Mouse (Mus musculus): ENCODE results near the gene Aunip. TPM values are rescaled to one million over a fixed set of nuclear protein-coding genes. Genes with fewer than 3 reads are reported as not detected.
"Not testable (repeated sequence)": the region's sequence is repeated elsewhere in the genome, so short reads cannot be mapped to it uniquely, and the experiment has no call there.

Gene Aunip
- total RNA-seq, 2 experiments from 2014 or later, result 24.2 to 25.6 TPM

DNA sequence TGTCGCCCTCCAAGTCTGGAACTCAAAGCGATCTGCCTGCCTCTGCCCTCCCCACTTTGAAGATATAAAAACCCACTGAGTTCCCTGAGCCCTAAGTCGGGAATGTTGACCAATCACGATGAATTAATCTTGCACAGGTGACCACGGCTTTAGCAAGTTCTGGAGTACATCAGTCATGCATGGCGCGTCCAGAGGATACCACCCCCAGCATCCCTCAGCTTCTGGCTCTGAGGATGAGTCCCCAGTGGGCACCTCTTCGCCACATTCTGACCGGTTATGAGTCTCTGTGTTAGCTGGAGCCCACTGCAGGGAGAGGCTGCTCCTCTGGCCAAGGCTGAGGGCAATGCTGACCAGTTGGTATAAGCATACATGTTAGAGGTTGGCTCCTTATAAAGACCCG is 26.6 kb upstream of the Aunip start:
- ATAC-seq (replicated peaks; ENCODE audit: poor library complexity, severe bottlenecking), result no peak

DNA sequence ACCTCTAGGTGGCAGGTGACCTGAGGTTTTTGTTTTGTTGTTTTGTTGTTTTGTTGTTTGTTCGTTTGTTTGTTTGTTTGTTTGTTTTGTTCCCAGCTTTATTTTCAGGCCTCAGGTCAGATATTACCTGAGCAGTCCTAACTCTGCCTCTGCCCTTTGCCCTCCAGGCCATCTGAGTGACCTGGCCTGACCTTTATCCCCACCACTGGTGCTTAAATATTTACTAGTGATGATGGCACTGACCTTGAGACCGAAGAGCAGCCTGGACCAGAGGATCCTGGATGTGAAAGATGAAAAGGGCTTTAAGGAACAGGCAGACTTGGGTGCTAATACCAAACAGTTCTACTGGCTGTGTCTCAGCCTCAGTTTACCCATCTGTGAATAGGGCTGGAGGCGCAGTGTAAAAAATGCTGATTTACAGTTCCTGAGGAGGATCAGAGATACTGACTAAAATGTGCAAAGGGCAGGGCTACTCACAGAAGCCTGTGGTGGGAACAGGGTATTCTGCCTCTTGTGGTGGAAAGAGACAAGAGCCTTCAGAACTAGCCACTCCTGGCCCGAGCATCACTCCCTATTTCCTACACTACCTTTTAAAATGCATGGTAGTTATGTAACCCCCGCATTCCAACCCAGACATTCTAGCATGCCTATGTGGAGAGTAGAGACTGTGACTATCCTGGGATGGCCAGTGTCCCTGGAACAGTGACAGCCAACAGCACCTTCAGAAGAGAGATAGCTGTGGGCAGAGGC is 25.5 kb upstream of the Aunip start:
- no peak for ATAC-seq (replicated peaks; ENCODE audit: poor library complexity, severe bottlenecking)

DNA sequence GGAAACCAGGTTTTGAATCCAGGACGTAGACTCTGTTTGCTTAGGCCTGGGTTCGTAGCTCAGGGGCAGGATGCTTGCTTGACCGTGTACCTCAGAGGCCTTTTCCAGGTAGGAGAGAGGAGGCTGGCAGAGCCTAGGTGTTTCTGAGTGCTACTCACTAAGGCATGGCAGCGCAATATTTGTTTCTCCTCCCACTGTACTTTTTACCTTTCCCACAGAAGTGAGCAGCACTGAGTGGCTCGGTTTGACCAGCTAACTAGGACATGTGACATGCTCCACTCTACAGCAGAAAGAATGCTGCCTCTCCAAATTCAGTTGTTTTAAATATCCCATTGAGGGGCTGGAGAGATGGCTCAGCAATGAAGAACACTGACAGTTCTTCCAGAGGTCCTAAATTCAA is 22.6 kb upstream of the Aunip start:
- no peak for ATAC-seq (replicated peaks; ENCODE audit: poor library complexity, severe bottlenecking)

DNA sequence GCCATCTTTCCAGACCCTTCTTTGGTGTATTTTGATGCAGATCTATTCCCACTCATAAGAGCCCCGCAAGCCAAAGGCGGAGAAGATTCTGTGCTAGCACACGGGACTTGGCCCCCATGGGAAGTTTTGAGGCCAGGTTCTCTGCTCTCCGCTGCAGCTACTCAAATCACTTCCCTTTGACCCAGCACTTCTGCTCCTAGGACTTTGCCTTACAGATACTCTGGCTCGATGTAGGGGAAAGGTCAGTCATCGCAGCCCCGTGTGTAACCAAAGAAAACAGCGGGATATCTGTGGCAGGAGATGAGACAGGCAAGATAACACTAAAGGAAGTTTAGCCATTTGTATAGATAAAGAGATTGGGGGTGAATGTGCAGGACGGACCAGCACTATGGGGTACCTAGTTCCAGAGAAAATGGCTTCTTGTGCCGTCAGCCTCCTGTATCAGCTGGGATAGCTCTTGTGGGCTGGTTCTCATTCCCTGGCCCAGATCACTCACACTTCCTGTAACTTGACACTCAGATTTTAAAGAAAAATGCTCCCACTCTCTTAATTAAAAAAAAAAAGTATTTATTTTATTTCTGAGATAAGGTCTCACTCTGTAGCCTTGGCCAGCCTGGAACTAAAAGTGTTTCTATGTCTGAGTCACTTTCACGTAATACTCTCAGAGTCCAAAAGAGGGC is 20.7 kb upstream of the Aunip start:
- no peak for ATAC-seq (replicated peaks; ENCODE audit: poor library complexity, severe bottlenecking)

DNA sequence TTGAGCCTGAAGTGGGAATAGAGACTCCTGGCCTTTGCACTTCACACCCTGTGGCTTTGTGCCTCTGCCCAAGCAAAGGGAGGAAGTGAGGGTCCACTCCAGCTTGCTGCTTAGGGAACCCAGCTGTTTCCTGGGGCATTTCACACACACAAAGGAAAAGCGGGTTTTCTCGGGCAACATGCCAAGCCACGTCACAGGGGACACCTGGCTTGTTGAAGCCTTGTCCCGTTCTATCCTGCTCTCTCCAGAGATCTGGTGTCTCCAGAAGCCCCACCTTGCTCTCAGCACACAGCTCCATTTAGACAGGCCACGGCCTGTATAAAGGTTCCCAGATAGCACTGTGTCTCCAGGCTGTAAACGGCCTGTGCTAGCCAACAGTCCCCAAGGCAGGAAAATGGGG is 19.1 kb upstream of the Aunip start:
- peak; percentile 31 for ATAC-seq (replicated peaks; ENCODE audit: poor library complexity, severe bottlenecking)

DNA sequence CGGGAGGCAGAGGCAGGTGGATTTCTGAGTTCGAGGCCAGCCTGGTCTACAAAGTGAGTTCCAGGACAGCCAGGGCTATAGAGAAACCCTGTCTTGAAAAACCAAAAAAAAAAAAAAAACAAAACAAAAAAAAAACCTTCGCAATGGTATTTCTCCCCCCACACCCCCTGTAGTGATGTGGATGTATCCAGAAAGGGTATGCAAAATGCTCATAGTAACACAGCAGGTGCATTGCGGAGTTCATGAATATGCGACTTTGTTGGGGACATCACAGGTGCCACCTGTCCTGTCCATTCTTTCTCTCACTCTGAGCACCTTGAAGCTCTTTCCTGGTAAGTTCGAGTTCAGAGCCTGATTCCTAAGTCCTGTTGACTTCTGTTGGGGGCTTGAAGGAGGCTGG is 16.6 kb upstream of the Aunip start:
- ATAC-seq (replicated peaks; ENCODE audit: poor library complexity, severe bottlenecking), result not testable (repeated sequence)

DNA sequence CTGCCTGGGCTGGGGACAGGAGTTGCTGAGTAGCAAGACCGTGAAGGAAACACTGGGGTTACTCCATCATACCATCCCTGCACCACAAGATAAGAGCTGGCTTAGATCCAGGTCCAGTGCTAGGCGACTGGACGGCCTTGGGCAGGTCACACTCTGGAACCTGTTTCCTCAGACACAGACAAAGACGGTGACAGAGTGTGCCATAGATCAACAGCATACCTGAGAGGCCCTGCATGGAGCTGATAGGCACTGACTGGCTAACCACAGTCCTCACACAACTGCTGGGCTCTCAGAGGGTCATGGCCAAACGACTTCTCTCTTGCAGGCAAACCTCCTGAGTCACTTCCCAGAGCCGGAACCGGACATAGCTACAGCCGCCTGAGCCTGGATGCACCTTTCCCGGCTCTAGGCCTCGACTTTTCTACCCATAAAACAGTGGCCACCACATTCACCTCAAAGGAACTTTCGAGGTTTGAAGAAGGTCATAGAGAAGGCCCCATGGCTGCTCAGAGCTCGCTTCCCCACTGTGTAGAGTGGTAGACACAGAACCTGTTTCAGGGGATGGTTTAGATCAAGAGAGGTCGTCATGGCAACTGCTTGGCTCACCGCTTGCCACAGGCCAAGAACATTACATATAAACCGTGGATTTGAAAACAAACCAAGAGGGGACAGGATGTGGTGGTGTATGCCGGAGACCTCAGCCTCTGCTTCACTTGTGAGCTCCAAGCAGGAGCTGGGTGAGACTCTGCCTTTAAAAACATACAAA is 15.8 kb upstream of the Aunip start:
- peak; percentile 35 for ATAC-seq (replicated peaks; ENCODE audit: poor library complexity, severe bottlenecking)

DNA sequence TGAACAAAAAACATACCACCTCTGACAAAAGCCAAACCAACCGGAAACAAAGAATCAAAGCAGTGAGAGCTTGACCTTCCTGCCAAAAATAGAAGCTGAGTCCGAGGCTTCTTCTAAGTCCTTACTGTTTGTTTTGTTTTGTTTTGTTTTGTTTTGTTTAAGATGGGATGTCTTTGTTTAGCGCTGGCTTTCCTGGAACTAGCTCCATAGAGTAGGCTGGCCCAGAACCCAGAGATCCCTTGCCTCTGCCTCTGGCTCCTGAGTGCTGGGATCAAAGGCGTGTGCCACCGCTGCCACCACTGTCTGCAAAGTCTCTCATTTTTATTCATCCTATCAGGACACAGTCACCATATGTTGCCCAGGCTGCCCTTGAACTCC is 15.3 kb upstream of the Aunip start:
- no peak for ATAC-seq (replicated peaks; ENCODE audit: poor library complexity, severe bottlenecking)

DNA sequence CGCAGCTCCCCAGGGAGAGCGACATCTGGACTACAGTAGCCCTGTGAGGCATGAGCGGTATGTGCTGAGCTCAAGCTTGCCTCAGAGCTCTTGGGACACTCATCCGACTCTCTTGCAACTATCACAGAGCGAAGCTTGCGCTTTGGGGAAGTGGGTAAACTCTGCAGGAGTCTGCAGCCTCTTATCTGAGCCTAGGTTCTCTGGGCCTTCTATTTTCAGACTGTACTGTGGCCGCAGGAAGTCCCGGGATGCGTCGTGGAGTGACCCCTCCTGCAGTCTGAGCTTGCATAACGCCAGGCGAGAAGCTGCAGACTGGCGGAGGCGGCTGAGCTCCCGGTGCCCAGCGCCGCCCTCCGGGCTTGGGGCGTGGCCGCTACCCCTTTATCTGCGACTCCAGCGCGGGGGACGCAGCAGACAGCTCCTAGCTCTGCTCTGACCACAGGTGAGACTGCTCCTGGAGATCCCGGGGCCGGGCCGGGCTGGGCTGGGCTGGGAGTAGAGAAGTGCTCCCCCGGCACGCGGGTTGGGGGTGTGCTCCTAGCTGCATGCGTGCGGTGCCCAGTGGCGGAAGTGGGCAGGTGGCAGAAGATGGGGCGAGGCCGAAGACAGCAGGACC is 14.1 kb upstream of the Aunip start, which contains the start of gene Paqr7:
Gene Paqr7, plus strand, starts transcription at position 103 of the 616 bp plus-strand sequence.
- peak; percentile 73 for ATAC-seq (replicated peaks; ENCODE audit: poor library complexity, severe bottlenecking)

DNA sequence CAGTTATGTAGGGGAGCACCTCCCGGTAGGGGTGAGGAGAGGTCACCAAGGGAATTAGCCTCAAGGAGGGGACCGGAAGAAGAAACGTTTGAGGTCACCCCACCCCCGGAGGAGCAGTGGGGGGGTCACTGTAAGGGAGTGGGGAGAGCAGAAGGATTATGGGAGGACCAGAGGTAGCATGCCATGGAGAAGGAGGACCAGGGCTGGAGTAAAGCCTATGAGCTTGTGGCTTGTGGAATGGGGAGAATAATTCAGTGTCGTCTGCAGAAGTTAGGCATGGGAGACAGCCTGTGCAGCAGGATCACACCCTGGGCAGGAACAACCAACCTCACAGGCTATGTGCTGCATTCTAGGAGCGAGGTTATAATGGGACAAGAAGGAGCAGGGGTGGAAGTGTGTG is 13.6 kb upstream of the Aunip start:
- no peak for ATAC-seq (replicated peaks; ENCODE audit: poor library complexity, severe bottlenecking)

DNA sequence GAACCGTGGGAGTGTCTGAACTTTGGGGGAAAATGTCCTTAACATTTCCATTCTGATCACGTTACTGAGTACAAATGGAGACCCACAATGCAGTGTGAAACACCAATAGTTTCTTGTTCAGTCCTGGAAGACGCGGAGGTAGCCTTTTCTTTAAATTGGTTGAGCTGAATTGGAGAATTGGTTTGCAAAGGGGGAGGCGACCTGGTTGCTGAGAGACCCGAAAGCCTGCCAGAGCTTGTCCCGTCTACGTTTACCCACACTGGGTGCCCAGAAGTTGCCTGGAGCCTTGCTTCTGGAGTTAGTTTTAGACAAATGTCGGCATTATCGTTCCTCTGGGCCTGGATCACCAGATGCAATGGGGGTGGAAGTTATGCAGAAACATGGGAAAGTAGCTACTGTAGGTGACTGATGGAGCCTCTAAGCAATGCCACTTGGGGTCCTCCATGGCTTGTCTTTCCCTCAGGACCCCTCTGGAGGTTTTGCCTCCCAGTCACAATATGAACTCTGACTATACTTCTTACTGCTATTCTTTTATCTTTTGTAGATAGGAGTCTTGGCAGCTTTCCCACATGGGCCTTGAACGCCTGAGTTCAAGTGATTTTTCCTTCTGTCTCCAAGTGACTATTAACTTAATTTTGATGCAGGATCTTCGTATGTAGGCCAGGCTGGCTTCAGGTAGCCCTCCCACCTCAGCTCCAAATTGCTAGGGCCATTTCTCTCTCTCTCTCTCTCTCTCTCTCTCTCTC is 12.6 kb upstream of the Aunip start:
- ATAC-seq (replicated peaks; ENCODE audit: poor library complexity, severe bottlenecking), result no peak

DNA sequence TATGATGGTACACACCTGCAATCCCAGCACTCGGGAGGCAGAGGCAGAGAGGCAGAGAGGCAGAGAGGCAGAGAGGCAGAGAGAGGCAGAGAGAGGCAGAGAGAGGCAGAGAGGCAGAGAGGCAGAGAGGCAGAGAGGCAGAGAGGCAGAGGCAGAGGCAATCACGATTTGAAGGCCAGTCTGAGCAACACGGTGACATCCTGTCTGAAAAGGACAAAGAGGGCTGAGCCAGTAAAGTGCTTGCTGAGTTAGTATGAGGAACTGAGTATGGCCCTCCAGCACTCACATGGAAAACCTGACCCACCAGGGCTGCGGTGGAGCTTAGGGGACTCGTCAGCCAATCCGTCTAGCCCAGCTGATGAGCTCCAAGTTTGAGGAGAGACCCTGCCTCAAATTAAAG is 11.8 kb upstream of the Aunip start:
- ATAC-seq (replicated peaks; ENCODE audit: poor library complexity, severe bottlenecking), result not testable (repeated sequence)

DNA sequence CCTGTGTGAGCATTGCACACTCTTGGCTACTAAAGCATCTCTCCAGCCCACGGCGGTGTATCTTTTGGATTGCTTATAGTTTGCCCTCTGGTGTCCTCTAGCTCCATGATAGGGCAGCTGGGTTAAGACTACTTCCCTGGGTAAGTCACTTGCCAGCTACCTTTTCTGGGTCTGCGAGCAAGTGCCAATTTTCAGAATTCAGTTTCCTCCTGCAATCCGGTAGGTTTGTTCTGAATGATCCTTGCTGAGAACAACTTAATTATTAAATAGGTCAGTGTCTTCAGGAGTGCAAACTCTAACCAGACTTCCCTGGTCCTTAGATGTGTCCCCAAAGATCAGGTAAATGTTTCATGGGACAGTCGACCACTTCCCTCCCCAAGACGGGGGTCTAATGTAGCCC is 9.7 kb upstream of the Aunip start:
- no peak for ATAC-seq (replicated peaks; ENCODE audit: poor library complexity, severe bottlenecking)

DNA sequence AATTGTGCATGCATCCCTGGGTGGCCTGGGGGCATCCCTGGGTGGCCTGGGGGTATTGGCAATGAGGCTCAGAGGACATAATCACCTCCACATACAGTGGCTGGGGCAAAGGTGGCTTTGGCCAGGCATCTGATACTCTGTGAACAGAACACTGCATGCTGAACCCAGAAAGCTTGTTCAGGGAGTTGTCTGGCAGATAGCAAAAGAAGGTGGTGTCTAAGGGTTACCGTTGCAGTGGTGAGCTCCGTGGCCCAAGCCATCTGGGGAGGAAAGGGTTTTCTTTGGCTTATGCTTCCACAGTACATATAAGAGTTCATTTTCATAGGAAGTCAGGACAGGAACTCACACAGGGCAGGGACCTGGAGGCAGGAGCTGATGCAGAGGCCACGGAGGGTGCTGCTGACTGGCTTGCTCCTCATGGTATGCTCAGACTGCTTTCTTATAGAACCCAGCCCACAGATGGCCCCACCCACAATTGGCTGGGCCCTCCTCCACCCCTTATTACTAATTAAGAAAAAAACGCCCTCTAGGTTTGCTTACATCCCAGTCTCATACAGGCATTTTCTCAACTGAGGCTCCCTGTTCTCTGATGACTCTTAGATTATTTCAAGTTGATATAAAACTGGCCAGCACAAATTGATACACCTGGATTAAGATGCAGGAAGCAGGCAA is 7.0 kb upstream of the Aunip start:
- no peak for ATAC-seq (replicated peaks; ENCODE audit: poor library complexity, severe bottlenecking)

DNA sequence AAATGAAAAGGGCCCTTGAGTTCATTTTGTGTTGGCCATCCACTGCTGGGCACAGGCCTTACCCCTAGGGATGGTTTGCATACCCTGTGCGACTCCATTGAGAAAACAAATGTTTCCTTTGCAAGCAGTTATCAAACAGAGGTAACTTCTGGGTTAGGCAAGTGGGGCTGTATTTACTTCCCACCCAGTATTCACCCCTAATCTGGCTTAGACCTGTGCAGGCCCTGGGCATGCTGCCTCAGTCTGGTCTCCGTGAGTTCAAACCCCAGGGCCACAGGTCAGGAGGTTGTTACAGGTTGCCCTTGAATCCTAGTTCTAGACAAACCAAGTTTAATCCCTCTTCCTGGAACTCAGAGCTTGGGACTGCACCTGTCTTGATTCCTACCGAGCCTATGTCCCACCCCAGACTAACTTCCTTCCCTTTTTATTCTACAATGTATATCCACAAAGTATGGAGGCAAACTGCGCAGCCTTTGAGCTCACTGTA is 5.5 kb upstream of the Aunip start:
- ATAC-seq (replicated peaks; ENCODE audit: poor library complexity, severe bottlenecking), result no peak

DNA sequence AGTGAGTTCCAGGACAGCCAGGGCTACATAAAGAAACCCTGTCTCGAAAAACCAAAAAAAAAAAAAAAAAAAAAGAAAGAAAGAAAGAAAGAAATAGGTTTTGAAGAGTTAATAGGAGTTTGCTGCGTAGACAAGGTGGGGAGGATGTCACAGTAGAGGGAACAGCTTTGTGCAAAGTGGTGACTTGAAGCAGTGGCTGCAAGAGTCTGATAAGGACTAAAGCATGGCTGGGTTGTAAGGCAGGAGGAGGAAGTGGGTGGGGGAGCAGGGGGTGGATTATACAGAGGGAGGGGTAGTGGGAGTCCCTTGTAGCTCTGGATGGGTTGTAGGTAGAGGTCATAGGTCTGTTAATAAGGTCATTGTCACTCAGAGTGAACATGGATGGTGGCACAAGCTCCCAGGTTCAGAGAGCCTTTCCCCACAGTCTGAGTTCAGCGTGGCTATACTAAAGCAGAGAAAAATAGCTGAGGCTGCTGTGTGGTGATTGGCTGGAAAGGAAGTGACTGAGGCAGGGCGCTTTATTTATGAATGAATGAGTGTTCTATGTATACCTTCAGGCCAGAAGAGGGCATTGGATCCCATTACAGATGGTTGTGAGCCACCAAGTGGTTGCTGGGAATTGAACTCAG is 4.7 kb upstream of the Aunip start:
- no peak; the same call in 1 of the 2 replicates for ATAC-seq (replicated peaks; ENCODE audit: poor library complexity, severe bottlenecking)

DNA sequence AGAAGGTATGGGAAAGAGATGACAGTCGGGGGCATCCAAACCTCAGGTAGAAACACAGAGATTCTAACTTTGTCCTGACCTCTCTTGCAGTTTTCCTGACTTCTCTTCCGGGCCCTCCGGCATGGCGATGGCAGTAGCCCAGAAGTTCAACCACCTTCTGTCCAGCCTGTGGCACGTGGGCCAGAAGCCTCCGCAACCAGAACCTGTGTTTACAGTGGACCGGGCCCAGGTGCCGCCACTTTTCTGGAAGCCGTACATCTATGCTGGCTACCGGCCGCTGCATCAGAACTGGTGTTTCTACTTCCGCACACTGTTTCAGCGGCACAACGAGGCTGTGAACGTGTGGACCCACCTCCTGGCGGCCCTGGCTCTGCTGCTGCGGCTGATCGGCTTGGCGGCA is 4.1 kb upstream of the Aunip start:
- no peak for ATAC-seq (replicated peaks; ENCODE audit: poor library complexity, severe bottlenecking)

DNA sequence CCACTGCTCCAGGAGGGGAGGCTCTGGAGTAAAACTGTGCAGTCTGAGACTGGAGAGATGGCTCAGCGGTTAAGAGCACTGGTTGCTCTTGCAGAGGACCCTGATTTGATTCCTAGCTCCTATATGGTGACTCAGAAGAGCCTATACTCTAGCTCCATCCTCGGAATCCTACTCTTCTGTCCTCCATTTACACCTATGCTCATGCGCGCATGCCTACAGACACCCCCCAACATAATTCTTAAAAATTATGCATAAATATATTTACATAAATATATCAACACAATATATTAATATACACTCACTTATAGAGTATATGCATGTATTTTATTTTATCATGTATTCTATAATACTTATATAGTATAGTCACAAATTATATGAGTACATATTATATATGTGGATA is 403 bp upstream of the Aunip start:
- no peak for ATAC-seq (replicated peaks; ENCODE audit: poor library complexity, severe bottlenecking)

DNA sequence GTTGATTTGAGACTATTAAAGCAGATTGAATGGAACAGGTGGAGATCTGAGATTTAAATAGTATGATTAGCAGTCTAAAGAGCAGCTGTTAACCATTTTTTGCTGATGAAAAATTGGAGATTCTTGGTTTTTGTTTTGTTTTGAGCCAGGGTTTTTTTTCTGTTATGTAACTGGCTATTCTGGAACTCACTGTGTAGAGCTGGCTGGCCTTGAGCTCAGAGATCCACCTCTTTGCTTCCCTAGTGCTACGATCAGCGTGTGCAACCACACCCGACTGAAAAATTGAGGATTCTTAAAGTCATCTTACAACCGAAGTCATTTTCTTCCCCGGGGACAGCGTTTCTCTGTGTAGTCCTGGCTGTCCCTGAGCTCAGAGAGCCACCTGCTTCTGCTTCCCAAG is 931 bp downstream of the Aunip start:
- no peak for ATAC-seq (replicated peaks; ENCODE audit: poor library complexity, severe bottlenecking)

Measured in granulocyte monocyte progenitor cell, adult 5-6 weeks (primary cell).